Mouse (Mus musculus) forebrain, postnatal 0 days (tissue): ENCODE measurements around the gene Pmm2. TPM values are rescaled to one million over a fixed set of nuclear protein-coding genes. Genes with fewer than 3 reads are reported as not detected.

Experiments
- ATAC-seq: fragments of 200-750 bp; cut with Nextera tagmentation; 2 replicates; pipeline ENCODE4 v1.8.0; 2017; ENCODE audit warnings: mild to moderate bottlenecking, moderate library complexity
- DNase-seq: peaks from one replicate; pipeline ENCODE4 v3.0.0-alpha.2; 2015
- H3K27ac ChIP-seq: fragments of 300-500 bp; sonication (generic); 2 replicates; pipeline ENCODE4 v1.5.1; 2014; ENCODE audit warnings: low read depth, mild to moderate bottlenecking, antibody characterized with exemption, low read length, moderate library complexity, mixed read lengths
- H3K27me3 ChIP-seq: fragments of 300-500 bp; sonication (generic); 2 replicates; pipeline ENCODE4 v1.6.1; 2014; ENCODE audit warnings: mild to moderate bottlenecking, low read length, mixed read lengths; ENCODE audit not compliant: insufficient read depth
- H3K36me3 ChIP-seq: fragments of 300-500 bp; sonication (generic); 2 replicates; pipeline ENCODE4 v1.6.1; 2014; ENCODE audit warnings: mild to moderate bottlenecking, moderate library complexity; ENCODE audit not compliant: insufficient read depth
- H3K4me1 ChIP-seq: fragments of 300-500 bp; sonication (generic); 2 replicates; pipeline ENCODE4 v1.6.1; 2014; ENCODE audit warnings: antibody characterized with exemption; ENCODE audit not compliant: insufficient read depth
- H3K4me2 ChIP-seq: fragments of 300-500 bp; sonication (generic); 2 replicates; pipeline ENCODE4 v1.6.1; 2014; ENCODE audit warnings: low read depth, mild to moderate bottlenecking, moderate library complexity
- H3K4me3 ChIP-seq: fragments of 300-500 bp; sonication (generic); 2 replicates; pipeline ENCODE4 v1.5.1; 2014; ENCODE audit warnings: low read depth, low read length, mixed read lengths
- H3K9ac ChIP-seq: fragments of 300-500 bp; sonication (generic); 2 replicates; pipeline ENCODE4 v1.6.1; 2014; ENCODE audit warnings: mild to moderate bottlenecking
- H3K9me3 ChIP-seq: fragments of 300-500 bp; sonication (generic); 2 replicates; pipeline ENCODE4 v1.6.1; 2016; ENCODE audit warnings: low read length
- CTCF ChIP-seq: sonication (generic); IDR thresholded peaks from 2 replicates; pipeline ENCODE4 v1.5.1; 2016; ENCODE audit warnings: antibody characterized with exemption, control low read depth, low read depth
- WGBS: fragments of 180-500 bp; shearing (Covaris S2); extraction: QIAGEN DNeasy Blood & Tissue Kit; methylation state at CpG from one replicate; pipeline ENCODE4 v1.1.7; 2014; 5-methylcytosine and 5-hydroxymethylcytosine counted together
- polyA plus RNA-seq: library from polyadenylated mRNA; unstranded; fragments of >200 nt; fragmentation: Nextera tagmentation; extraction: Ambion mirVana; gene quantifications from 2 replicates; pipeline ENCODE4 v1.2.1, GENCODE M21; 2015
- total RNA-seq: library from RNA; depleted of rRNA; stranded (reverse); fragments of >200 nt; gene quantifications from 2 replicates; pipeline ENCODE4 v1.2.3, GENCODE M21; 2014

Pmm2 gene
- total and polyA plus RNA-seq, 2 experiments from 2014 or later, result 27.3 to 32.0 TPM

DNA sequence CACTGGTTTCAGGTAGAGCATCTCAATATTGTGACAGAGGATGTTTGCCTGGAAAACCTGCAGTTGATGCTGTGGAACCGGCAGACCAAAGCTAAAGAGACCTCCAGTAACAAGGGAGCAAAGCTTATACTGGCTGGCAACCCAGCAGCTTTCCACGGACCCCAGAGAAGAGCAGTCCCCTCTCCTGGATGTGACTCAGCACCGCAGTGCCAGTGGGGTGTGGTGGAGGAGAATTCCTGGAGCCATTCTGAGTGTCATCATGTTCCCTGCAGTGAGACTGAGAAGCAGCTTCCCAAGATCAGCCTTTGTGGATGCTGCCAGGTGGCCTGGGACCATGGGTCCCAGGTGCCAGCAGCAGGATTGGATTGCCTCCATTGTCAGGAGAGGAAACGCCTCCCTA is 24.4 kb upstream of the Pmm2 start:
- no peaks in the 10 kb centered on the region; the same call in 1 of the 2 replicates for H3K27me3 ChIP-seq
- H3K27ac ChIP-seq, result no peak overlapping the region
- no peak overlapping the region for H3K4me3 ChIP-seq
- no peak for TF ChIP-seq CTCF
- H3K4me2 ChIP-seq, result no peak overlapping the region
- no peak for ATAC-seq
- H3K9ac ChIP-seq, result no peak overlapping the region
- H3K4me1 ChIP-seq, result no peaks in the 10 kb centered on the region
- 79% methylated on average over 4 of the region's 4 CpGs for WGBS
- peaks cover 16% of the 10 kb centered on the region for H3K36me3 ChIP-seq
- no peak for DNase-seq
- no peaks in the 10 kb centered on the region for H3K9me3 ChIP-seq

DNA sequence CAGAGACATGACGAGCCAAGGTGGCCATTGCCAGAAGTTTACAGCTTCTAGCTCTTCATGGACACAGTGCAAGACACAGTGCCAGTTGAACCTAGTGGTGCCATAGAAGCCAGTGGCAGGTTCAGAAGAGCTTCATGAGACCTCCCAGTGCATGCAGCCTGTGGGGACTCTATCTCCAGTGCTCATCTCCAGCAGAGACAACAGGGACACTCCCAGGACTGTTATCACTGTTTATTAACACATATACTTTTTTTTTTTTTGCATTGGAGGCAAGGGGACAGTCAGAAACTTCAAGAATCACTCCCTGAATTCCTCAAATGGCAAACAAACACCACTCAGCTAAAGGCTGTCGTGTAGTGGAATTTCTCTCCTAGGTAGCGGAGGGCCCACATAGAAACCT is 24.0 kb upstream of the Pmm2 start:
- Histone ChIP-seq H3K27me3 (no peaks in the 10 kb centered on the region; the same call in 1 of the 2 replicates), H3K9ac (no peak overlapping the region), H3K27ac (no peak overlapping the region), H3K4me3 (no peak overlapping the region), H3K4me1 (no peaks in the 10 kb centered on the region), H3K9me3 (no peaks in the 10 kb centered on the region), H3K4me2 (no peak overlapping the region), H3K36me3 (peaks cover 16% of the 10 kb centered on the region)
- no peak for TF ChIP-seq CTCF
- DNase-seq, result no peak
- no peak for ATAC-seq
- 82% methylated on average over 3 of the region's 3 CpGs for WGBS

DNA sequence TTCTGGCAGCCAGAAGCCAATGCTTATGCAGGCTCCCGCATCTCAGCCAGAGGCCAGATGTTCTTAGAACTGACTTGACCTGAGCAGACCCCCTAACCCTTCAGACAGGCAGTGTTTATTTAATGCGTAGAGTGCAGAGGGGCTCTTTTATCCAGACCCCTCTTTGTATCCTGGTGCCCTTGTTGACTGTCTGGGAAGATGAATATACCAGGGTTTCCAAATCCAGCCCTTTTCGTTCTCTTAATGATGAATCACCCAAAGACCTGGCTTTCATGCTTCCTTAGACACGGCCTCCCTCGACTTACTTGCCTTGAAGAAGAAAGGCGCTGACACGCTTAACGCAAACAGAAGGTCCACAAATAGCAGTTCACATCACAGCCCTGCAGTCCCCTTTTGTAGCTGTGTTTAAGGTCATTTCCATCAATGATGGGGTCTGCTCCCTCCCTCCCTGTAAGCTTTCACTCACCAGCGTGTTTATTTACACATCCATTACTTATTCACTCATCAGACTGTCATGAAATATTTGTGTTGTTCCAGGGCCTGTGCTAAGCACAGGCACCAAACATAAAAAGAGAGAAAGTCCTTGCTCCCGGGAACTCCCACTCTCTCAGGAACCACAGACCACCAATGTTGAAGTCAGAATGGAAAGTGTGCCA is 17.7 kb upstream of the Pmm2 start:
- no peak overlapping the region for H3K4me2 ChIP-seq
- no peak for TF ChIP-seq CTCF
- 54% methylated on average over 10 of the region's 10 CpGs for WGBS
- DNase-seq (no peak), ATAC-seq (no peak)
- no peaks in the 10 kb centered on the region for H3K9me3 ChIP-seq
- no peak overlapping the region for H3K9ac ChIP-seq
- H3K36me3 ChIP-seq, result peaks cover 9% of the 10 kb centered on the region
- no peaks in the 10 kb centered on the region for H3K27me3 ChIP-seq
- H3K4me1 ChIP-seq, result no peaks in the 10 kb centered on the region
- no peak overlapping the region for H3K4me3 ChIP-seq
- H3K27ac ChIP-seq, result no peak overlapping the region

GRCm38 (mm10) chr16:8620315-8621115 is 17.0 kb upstream of the Pmm2 start:
- WGBS, result 82% methylated on average over 16 of the region's 16 CpGs
- no peak for ATAC-seq
- Histone ChIP-seq H3K27ac (no peak overlapping the region), H3K4me3 (no peak overlapping the region), H3K9ac (no peak overlapping the region), H3K9me3 (no peaks in the 10 kb centered on the region), H3K4me1 (no peaks in the 10 kb centered on the region), H3K36me3 (peaks cover 9% of the 10 kb centered on the region), H3K27me3 (no peaks in the 10 kb centered on the region), H3K4me2 (no peak overlapping the region)
- no peak for TF ChIP-seq CTCF
- DNase-seq, result no peak

- H3K4me2 ChIP-seq, result no peak overlapping the region
- H3K9ac ChIP-seq, result no peak overlapping the region
- H3K36me3 ChIP-seq, result peaks cover 8% of the 10 kb centered on the region; the same call in 1 of the 2 replicates
- no peak for ATAC-seq
- TF ChIP-seq CTCF, result no peak
- no peak overlapping the region for H3K27ac ChIP-seq
- H3K4me3 ChIP-seq, result no peak overlapping the region
- H3K4me1 ChIP-seq, result no peaks in the 10 kb centered on the region
- H3K9me3 ChIP-seq, result no peaks in the 10 kb centered on the region
- DNase-seq, result no peak
- 79% methylated on average over 2 of the region's 2 CpGs for WGBS
- H3K27me3 ChIP-seq, result no peaks in the 10 kb centered on the region
Measured at GRCm38 (mm10) chr16:8630419-8630818, 7.1 kb upstream of the Pmm2 start.

- no peak overlapping the region for H3K9ac ChIP-seq
- H3K4me3 ChIP-seq, result no peak overlapping the region
- ATAC-seq, result no peak
- H3K27ac ChIP-seq, result no peak overlapping the region
- no peaks in the 10 kb centered on the region for H3K9me3 ChIP-seq
- H3K27me3 ChIP-seq, result no peaks in the 10 kb centered on the region
- no peak for TF ChIP-seq CTCF
- no peak overlapping the region for H3K4me2 ChIP-seq
- no peak for DNase-seq
- H3K4me1 ChIP-seq, result 0 out of 2 replicates have a peak, but pooled peaks cover 4% of the 10 kb centered on the region
- H3K36me3 ChIP-seq, result peaks cover 14% of the 10 kb centered on the region; the same call in 1 of the 2 replicates
- 92% methylated on average over 5 of the region's 5 CpGs for WGBS
Measured at GRCm38 (mm10) chr16:8631428-8631827, 6.0 kb upstream of the Pmm2 start.

- under 1% methylated on average over 13 of the region's 13 CpGs for WGBS
- peak overlapping the region; percentile 85 for H3K4me2 ChIP-seq
- peak overlapping the region; percentile 84 for H3K27ac ChIP-seq
- peak overlapping the region; percentile 78 for H3K4me3 ChIP-seq
- peaks cover 10% of the 10 kb centered on the region for H3K4me1 ChIP-seq
- no peaks in the 10 kb centered on the region for H3K9me3 ChIP-seq
- ATAC-seq (no peak), DNase-seq (no peak)
- peaks cover 14% of the 10 kb centered on the region; the same call in 1 of the 2 replicates for H3K36me3 ChIP-seq
- peak overlapping the region; percentile 81 for H3K9ac ChIP-seq
- no peaks in the 10 kb centered on the region for H3K27me3 ChIP-seq
- no peak for TF ChIP-seq CTCF
Measured at GRCm38 (mm10) chr16:8636867-8637216, 632 bp upstream of the Pmm2 start.
